Mouse (Mus musculus): Measurements from ENCODE around the gene Mob4. TPM values are rescaled to one million over a fixed set of nuclear protein-coding genes. Genes with fewer than 3 reads are reported as not detected.
A peak's percentile ranks its signal among the peaks of the same experiment; 100 is the strongest.

The Mob4 gene
- polyA plus RNA-seq, 1 experiment from 2014 or later, result 124 TPM

GRCm38 (mm10) chr1:55144338-55144737 is 13.3 kb downstream of the Mob4 start:
- DNase-seq (ENCODE audit: extremely low spot score, low spot score), result no peak
- Histone ChIP-seq H3K27me3 (ENCODE audit: poor library complexity, severe bottlenecking) (no peaks in the 10 kb centered on the region), H3K4me3 (no peak overlapping the region), H3K36me3 (replicated peaks) (peaks cover 85% of the 10 kb centered on the region), H3K4me1 (no peaks in the 10 kb centered on the region), H3K9me3 (no peaks in the 10 kb centered on the region; the same call in 1 of the 2 replicates), H3K27ac (no peak overlapping the region)
- 94% methylated on average over 4 of the region's 4 CpGs for WGBS

GRCm38 (mm10) chr1:55145556-55145955 is 14.5 kb downstream of the Mob4 start:
- no peak overlapping the region for H3K4me3 ChIP-seq

GRCm38 (mm10) chr1:55157329-55157728 is 26.3 kb downstream of the Mob4 start:
- Histone ChIP-seq H3K27me3 (ENCODE audit: poor library complexity, severe bottlenecking) (no peaks in the 10 kb centered on the region), H3K4me3 (no peak overlapping the region), H3K36me3 (replicated peaks) (peaks cover 62% of the 10 kb centered on the region), H3K9me3 (no peaks in the 10 kb centered on the region), H3K27ac (no peak overlapping the region), H3K4me1 (no peaks in the 10 kb centered on the region)
- DNase-seq (ENCODE audit: extremely low spot score, low spot score), result no peak
- 91% methylated on average over 4 of the region's 4 CpGs for WGBS

More at GRCm38 (mm10) chr1:55145556-55145955, 14.5 kb downstream of the Mob4 start:
- Histone ChIP-seq H3K9me3 (no peaks in the 10 kb centered on the region; the same call in 1 of the 2 replicates), H3K4me1 (no peaks in the 10 kb centered on the region), H3K27ac (no peak overlapping the region), H3K27me3 (ENCODE audit: poor library complexity, severe bottlenecking) (no peaks in the 10 kb centered on the region), H3K36me3 (replicated peaks) (peaks cover 86% of the 10 kb centered on the region)
- no peak for DNase-seq (ENCODE audit: extremely low spot score, low spot score)
- WGBS, result 95% methylated on average over 7 of the region's 7 CpGs

- no peaks in the 10 kb centered on the region for H3K9me3 ChIP-seq
- no peak overlapping the region for H3K4me3 ChIP-seq
- H3K27me3 ChIP-seq (ENCODE audit: poor library complexity, severe bottlenecking), result no peaks in the 10 kb centered on the region
- peaks cover 53% of the 10 kb centered on the region for H3K36me3 ChIP-seq (replicated peaks)
- DNase-seq (ENCODE audit: extremely low spot score, low spot score), result no peak
- no peak overlapping the region for H3K27ac ChIP-seq
- WGBS, result 92% methylated on average over 3 of the region's 3 CpGs
- H3K4me1 ChIP-seq, result no peaks in the 10 kb centered on the region
Observed at GRCm38 (mm10) chr1:55158211-55158610, 27.2 kb downstream of the Mob4 start.

- WGBS, result 92% methylated on average over 8 of the region's 8 CpGs
- Histone ChIP-seq H3K27ac (no peak overlapping the region), H3K9me3 (no peaks in the 10 kb centered on the region), H3K4me1 (no peaks in the 10 kb centered on the region), H3K36me3 (replicated peaks) (peaks cover 48% of the 10 kb centered on the region), H3K4me3 (no peak overlapping the region), H3K27me3 (ENCODE audit: poor library complexity, severe bottlenecking) (no peaks in the 10 kb centered on the region)
- DNase-seq (ENCODE audit: extremely low spot score, low spot score), result no peak
Observed at GRCm38 (mm10) chr1:55158821-55159220, 27.8 kb downstream of the Mob4 start.

GRCm38 (mm10) chr1:55160218-55160617 is 29.2 kb downstream of the Mob4 start:
- H3K27me3 ChIP-seq (ENCODE audit: poor library complexity, severe bottlenecking), result no peaks in the 10 kb centered on the region
- no peaks in the 10 kb centered on the region for H3K9me3 ChIP-seq
- H3K4me3 ChIP-seq, result no peak overlapping the region
- H3K27ac ChIP-seq, result no peak overlapping the region
- 91% methylated on average over 3 of the region's 3 CpGs for WGBS
- no peak for DNase-seq (ENCODE audit: extremely low spot score, low spot score)
- H3K36me3 ChIP-seq (replicated peaks), result peaks cover 35% of the 10 kb centered on the region
- no peaks in the 10 kb centered on the region for H3K4me1 ChIP-seq

- WGBS, result 96% methylated on average over 17 of the region's 17 CpGs
- peaks cover 27% of the 10 kb centered on the region for H3K36me3 ChIP-seq (replicated peaks)
- H3K27ac ChIP-seq, result no peak overlapping the region
Observed at GRCm38 (mm10) chr1:55160831-55161638, 30.0 kb downstream of the Mob4 start.

GRCm38 (mm10) chr1:55161895-55162294 is 30.9 kb downstream of the Mob4 start:
- no peaks in the 10 kb centered on the region for H3K27me3 ChIP-seq (ENCODE audit: poor library complexity, severe bottlenecking)
- H3K9me3 ChIP-seq, result no peaks in the 10 kb centered on the region
- H3K27ac ChIP-seq, result no peak overlapping the region
- H3K36me3 ChIP-seq (replicated peaks), result peaks cover 18% of the 10 kb centered on the region
- 69% methylated on average over 7 of the region's 7 CpGs for WGBS
- DNase-seq (ENCODE audit: extremely low spot score, low spot score), result peak; percentile 16
- no peaks in the 10 kb centered on the region for H3K4me1 ChIP-seq
- H3K4me3 ChIP-seq, result no peak overlapping the region

More at GRCm38 (mm10) chr1:55160831-55161638, 30.0 kb downstream of the Mob4 start:
- Histone ChIP-seq H3K9me3 (no peaks in the 10 kb centered on the region), H3K4me1 (no peaks in the 10 kb centered on the region), H3K27me3 (ENCODE audit: poor library complexity, severe bottlenecking) (no peaks in the 10 kb centered on the region), H3K4me3 (no peak overlapping the region)
- peak; percentile 10 for DNase-seq (ENCODE audit: extremely low spot score, low spot score)

- 68% methylated on average over 5 of the region's 5 CpGs for WGBS
- peak; percentile 2 for DNase-seq (ENCODE audit: extremely low spot score, low spot score)
- Histone ChIP-seq H3K27ac (no peak overlapping the region), H3K4me1 (no peaks in the 10 kb centered on the region), H3K27me3 (ENCODE audit: poor library complexity, severe bottlenecking) (no peaks in the 10 kb centered on the region), H3K9me3 (no peaks in the 10 kb centered on the region), H3K4me3 (no peak overlapping the region), H3K36me3 (replicated peaks) (peaks cover 9% of the 10 kb centered on the region)
Observed at GRCm38 (mm10) chr1:55162781-55163180, 31.8 kb downstream of the Mob4 start.

- WGBS, result 61% methylated on average over 5 of the region's 5 CpGs
- Histone ChIP-seq H3K4me3 (no peak overlapping the region), H3K27me3 (ENCODE audit: poor library complexity, severe bottlenecking) (no peaks in the 10 kb centered on the region), H3K4me1 (no peaks in the 10 kb centered on the region), H3K27ac (no peak overlapping the region), H3K36me3 (replicated peaks) (peaks cover 4% of the 10 kb centered on the region), H3K9me3 (peaks cover 9% of the 10 kb centered on the region)
- peak; percentile 9 for DNase-seq (ENCODE audit: extremely low spot score, low spot score)
Observed at GRCm38 (mm10) chr1:55164005-55164404, 33.0 kb downstream of the Mob4 start.

- H3K27ac ChIP-seq, result no peak overlapping the region
- no peaks in the 10 kb centered on the region for H3K27me3 ChIP-seq (ENCODE audit: poor library complexity, severe bottlenecking)
- no peak overlapping the region for H3K4me3 ChIP-seq
- H3K36me3 ChIP-seq (replicated peaks), result peaks cover 8% of the 10 kb centered on the region
- H3K9me3 ChIP-seq, result peaks cover 13% of the 10 kb centered on the region
- WGBS, result 79% methylated on average over 4 of the region's 4 CpGs
- 0 out of 2 replicates have a peak, but pooled peaks cover 3% of the 10 kb centered on the region for H3K4me1 ChIP-seq
- DNase-seq (ENCODE audit: extremely low spot score, low spot score), result no peak
Observed at GRCm38 (mm10) chr1:55167560-55167959, 36.5 kb downstream of the Mob4 start.

- DNase-seq (ENCODE audit: extremely low spot score, low spot score), result no peak
- Histone ChIP-seq H3K4me3 (no peak overlapping the region), H3K4me1 (0 out of 2 replicates have a peak, but pooled peaks cover 3% of the 10 kb centered on the region), H3K9me3 (peaks cover 13% of the 10 kb centered on the region), H3K36me3 (replicated peaks) (peaks cover 8% of the 10 kb centered on the region), H3K27me3 (ENCODE audit: poor library complexity, severe bottlenecking) (no peaks in the 10 kb centered on the region), H3K27ac (no peak overlapping the region)
- WGBS, result 92% methylated on average over 4 of the region's 4 CpGs
Observed at GRCm38 (mm10) chr1:55168591-55168990, 37.6 kb downstream of the Mob4 start.

Data from forebrain, embryonic 10.5 days (tissue).